In genomic region chr9:22143108-22144037, GRCm38 (mm10) we compare ENCODE assay signal across 8 mouse cellular contexts. TPM values are rescaled to one million over a fixed set of nuclear protein-coding genes. Genes with fewer than 3 reads are reported as not detected.
DNase-seq lines count a peak whose midpoint lies in the region; ATAC-seq and TF ChIP-seq lines count a peak whose summit lies in the region.

No protein-coding gene starts in this region.

- TF ChIP-seq RAD21 in CH12.LX (IDR thresholded peaks at IDR 0.05; ENCODE audit: low read depth, low read length) = peak; percentile 95

- dilution Hi-C loops in CH12.LX (cut with MboI; ENCODE audit: extremely low pct_ligation_motif_present, extremely low pct_unique_long_range_greater_than_20kb, low sequenced_read_pairs) = no loop called here

- H3K36me3 ChIP-seq in CH12.LX (replicated peaks in 1 of 2; ENCODE audit: control insufficient read depth in 1 of 2, insufficient read depth in 1 of 2, low read length in 1 of 2) = no peaks in the 10 kb centered on the region
- H3K36me3 ChIP-seq in lung, embryonic 14.5 days (ENCODE audit: insufficient read depth) = no peaks in the 10 kb centered on the region

- peak; percentile 81 for ATAC-seq in erythroid progenitor cell, adult 5-6 weeks (replicated peaks; ENCODE audit: low FRiP score, poor library complexity, severe bottlenecking)
- ATAC-seq in lung, embryonic 14.5 days (ENCODE audit: insufficient read depth) = peak; percentile 58; the same call in 1 of the 2 replicates

- no peaks in the 10 kb centered on the region for H3K79me2 ChIP-seq in CH12.LX (replicated peaks; ENCODE audit: control insufficient read depth, extremely low read depth, insufficient read depth, poor library complexity, severe bottlenecking)

- no peak for TF ChIP-seq POLR2A in CH12.LX (IDR thresholded peaks at IDR 0.05; ENCODE audit: low read depth, low read length)

- peaks cover 6 to 15% of the 10 kb centered on the region in 2 experiments; a peak in 3 of 4 replicates for H3K4me1 ChIP-seq in CH12.LX (ENCODE audit: control insufficient read depth in 1 of 2, insufficient read depth in 2 of 2)
- H3K4me1 ChIP-seq in lung, embryonic 14.5 days (ENCODE audit: insufficient read depth) = no peaks in the 10 kb centered on the region

- DNase-seq in CH12.LX (ENCODE audit: extremely low read depth) = peak; percentile 88
- peak; percentile 92 for DNase-seq in brain, adult 2 months (ENCODE audit: low read depth, low spot score)
- peak; percentile 92 for DNase-seq in heart, postnatal 4 days
- peak; percentile 84 to 94 for DNase-seq in layer of hippocampus, adult 2 months (ENCODE audit: low spot score in 2 of 2)
- DNase-seq in lung, embryonic 14.5 days = peak; percentile 95
- peak; percentile 64 for DNase-seq in ovary, adult 18-20 months (ENCODE audit: low spot score)
- DNase-seq in thymus, adult 18-20 months = peak; percentile 70 to 76

- H3K4me2 ChIP-seq in CH12.LX (ENCODE audit: insufficient read depth, low read depth, poor library complexity, severe bottlenecking) = peak overlapping the region; percentile 93
- H3K4me2 ChIP-seq in lung, embryonic 14.5 days = no peak overlapping the region

- H3K4me3 ChIP-seq in CH12.LX (replicated peaks in 1 of 3; ENCODE audit: low read depth in 2 of 3, low read length in 2 of 3, poor library complexity in 1 of 3) = no peak overlapping the region
- no peak overlapping the region for H3K4me3 ChIP-seq in layer of hippocampus, adult 2 months
- H3K4me3 ChIP-seq in lung, embryonic 14.5 days (ENCODE audit: low read depth, low read length) = no peak overlapping the region

- H3K27me3 ChIP-seq in CH12.LX (replicated peaks) = no peaks in the 10 kb centered on the region
- no peaks in the 10 kb centered on the region for H3K27me3 ChIP-seq in lung, embryonic 14.5 days (ENCODE audit: insufficient read depth, low read length)

- 55% methylated on average over 17 of the region's 17 CpGs for WGBS in lung, embryonic 14.5 days

- no peak overlapping the region for H3K27ac ChIP-seq in CH12.LX (ENCODE audit: insufficient read depth, low read depth)
- no peak overlapping the region for H3K27ac ChIP-seq in layer of hippocampus, adult 2 months
- no peak overlapping the region for H3K27ac ChIP-seq in lung, embryonic 14.5 days (ENCODE audit: low read depth)

- TF ChIP-seq CTCF in CH12.LX (conservative IDR thresholded peaks at IDR 0.05 in 1 of 2, IDR thresholded peaks at IDR 0.05 in 1 of 2; ENCODE audit: low read depth in 2 of 2, low read length in 2 of 2) = peak; percentile 81 to 97
- peak; percentile 98 for TF ChIP-seq CTCF in layer of hippocampus, adult 2 months (conservative IDR thresholded peaks at IDR 0.05)
- peak; percentile 94 for TF ChIP-seq CTCF in lung, embryonic 14.5 days (IDR thresholded peaks at IDR 0.05; ENCODE audit: low read depth)

- in situ Hi-C loops in CH12.LX (cut with MboI; ENCODE audit: low pct_ligation_motif_present, low pct_unique_long_range_greater_than_20kb, low sequenced_read_pairs) = no loop called here

- H3K9me3 ChIP-seq in CH12.LX (replicated peaks; ENCODE audit: low read length) = peaks cover 15% of the 10 kb centered on the region
- no peaks in the 10 kb centered on the region; the same call in 1 of the 2 replicates for H3K9me3 ChIP-seq in lung, embryonic 14.5 days (ENCODE audit: low read depth, low read length)

- no peak overlapping the region for H3K9ac ChIP-seq in CH12.LX (ENCODE audit: insufficient read depth, low read depth)
- H3K9ac ChIP-seq in lung, embryonic 14.5 days = no peak overlapping the region

- no peak for TF ChIP-seq EP300 in CH12.LX (IDR thresholded peaks at IDR 0.05; ENCODE audit: low read length)

TF ChIP-seq in CH12.LX, 34 proteins besides CTCF, POLR2A, EP300 and RAD21:
- TF ChIP-seq ZC3H11A (IDR thresholded peaks at IDR 0.05; ENCODE audit: low read depth, low read length) = peak; percentile 68; the same call in 1 of the 2 replicates
- TF ChIP-seq USF2 (conservative IDR thresholded peaks at IDR 0.05; ENCODE audit: low read depth, low read length) = no peak
- no peak for TF ChIP-seq ZKSCAN1 (IDR thresholded peaks at IDR 0.05; ENCODE audit: borderline replicate concordance, low read depth, low read length)
- TF ChIP-seq IRF4 (IDR thresholded peaks at IDR 0.05; ENCODE audit: low read depth, low read length) = peak; percentile 17; the same call in 1 of the 2 replicates
- TF ChIP-seq SMC3 (IDR thresholded peaks at IDR 0.05; ENCODE audit: low read depth, low read length) = peak; percentile 94
- 0 out of 2 replicates have a peak, but pooled peaks have one; percentile 53 for TF ChIP-seq MYC (IDR thresholded peaks at IDR 0.05; ENCODE audit: low read depth, low read length)

RNA-seq across cellular contexts. Expression of gene Acp5, which starts 7.9 kb away (rescaled TPM):
- 0.29 and 0.34 TPM in 2 replicates for total RNA-seq in CH12.LX (2012; rRNA removed)
- total RNA-seq in CH12.LX (2014; rRNA removed) = not detected in 2 replicates
- polyA plus RNA-seq in CH12.LX (2012; ENCODE audit: insufficient read length, low read depth) = 0.30 TPM in 1 of 2 replicates, not detected in the other
- 98.5 and 142 TPM in 2 replicates for total RNA-seq in erythroid progenitor cell, adult 5-6 weeks (2015; ENCODE audit: low replicate concordance)
- 95.8 and 125 TPM in 2 replicates for total RNA-seq in erythroid progenitor cell, adult 5-6 weeks (2017; ENCODE audit: low replicate concordance)
- 1 to 10 TPM in 1 of 2 experiments, under 1 TPM in 1; 0.71 to 1.6 TPM for total RNA-seq in heart, postnatal 4 days (2021)
- under 1 TPM; 0.27 to 0.69 TPM for total RNA-seq in layer of hippocampus, adult 2 months (2021)
- 3.6 and 4.2 TPM in 2 replicates for polyA plus RNA-seq in lung, embryonic 14.5 days (2014; fragmentation: Nextera tagmentation; extraction: Ambion mirVana)

RNA-seq across cellular contexts. Expression of gene Pigyl, which starts 13.3 kb away (rescaled TPM):
- total RNA-seq in CH12.LX (2012; rRNA removed) = 22.4 and 24.9 TPM in 2 replicates
- total RNA-seq in CH12.LX (2014; rRNA removed) = 4.3 and 5.0 TPM in 2 replicates
- polyA plus RNA-seq in CH12.LX (2012; ENCODE audit: insufficient read length, low read depth) = 17.7 and 22.8 TPM in 2 replicates
- total RNA-seq in erythroid progenitor cell, adult 5-6 weeks (2015; ENCODE audit: low replicate concordance) = 2.9 and 29.9 TPM in 2 replicates
- total RNA-seq in erythroid progenitor cell, adult 5-6 weeks (2017; ENCODE audit: low replicate concordance) = 6.8 and 29.6 TPM in 2 replicates
- 10 to 100 TPM; 31.0 to 31.9 TPM for total RNA-seq in heart, postnatal 4 days (2021)
- total RNA-seq in layer of hippocampus, adult 2 months (2021) = 10 to 100 TPM; 49.0 to 50.5 TPM
- 70.8 and 73.8 TPM in 2 replicates for polyA plus RNA-seq in lung, embryonic 14.5 days (2014; fragmentation: Nextera tagmentation; extraction: Ambion mirVana)

RNA-seq across cellular contexts. Expression of gene Elof1, which starts 26.4 kb away (rescaled TPM):
- total RNA-seq in CH12.LX (2012; rRNA removed) (111 and 148 TPM in 2 replicates), CH12.LX (2014; rRNA removed) (120 and 142 TPM in 2 replicates)
- polyA plus RNA-seq in CH12.LX (2012; ENCODE audit: insufficient read length, low read depth) = 96.9 and 107 TPM in 2 replicates
- total RNA-seq in erythroid progenitor cell, adult 5-6 weeks (2015; ENCODE audit: low replicate concordance) = 70.8 and 101 TPM in 2 replicates
- total RNA-seq in erythroid progenitor cell, adult 5-6 weeks (2017; ENCODE audit: low replicate concordance) = 21.3 and 26.2 TPM in 2 replicates
- 10 to 100 TPM; 60.1 to 63.4 TPM for total RNA-seq in heart, postnatal 4 days (2021)
- total RNA-seq in layer of hippocampus, adult 2 months (2021) = 10 to 100 TPM; 54.6 to 54.8 TPM
- polyA plus RNA-seq in lung, embryonic 14.5 days (2014; fragmentation: Nextera tagmentation; extraction: Ambion mirVana) = 196 and 212 TPM in 2 replicates

RNA-seq across cellular contexts. Expression of gene Cnn1, which starts 44.4 kb away (rescaled TPM):
- not detected in 2 replicates for total RNA-seq in CH12.LX (2012; rRNA removed)
- total RNA-seq in CH12.LX (2014; rRNA removed) = not detected in 2 replicates
- polyA plus RNA-seq in CH12.LX (2012; ENCODE audit: insufficient read length, low read depth) = not detected in 2 replicates
- not detected in 2 replicates for total RNA-seq in erythroid progenitor cell, adult 5-6 weeks (2015; ENCODE audit: low replicate concordance)
- not detected in 2 replicates for total RNA-seq in erythroid progenitor cell, adult 5-6 weeks (2017; ENCODE audit: low replicate concordance)
- total RNA-seq in heart, postnatal 4 days (2021) = 10 to 100 TPM; 38.1 to 39.3 TPM
- 1 to 10 TPM in 1 of 2 experiments, under 1 TPM in 1; 0.44 to 1.4 TPM for total RNA-seq in layer of hippocampus, adult 2 months (2021)
- polyA plus RNA-seq in lung, embryonic 14.5 days (2014; fragmentation: Nextera tagmentation; extraction: Ambion mirVana) = 69.1 and 71.2 TPM in 2 replicates

RNA-seq across cellular contexts. Expression of gene Zfp872, which starts 44.5 kb away (rescaled TPM):
- total RNA-seq in CH12.LX (2012; rRNA removed) (not detected in 2 replicates), CH12.LX (2014; rRNA removed) (not detected in 2 replicates)
- polyA plus RNA-seq in CH12.LX (2012; ENCODE audit: insufficient read length, low read depth) = not detected in 2 replicates
- total RNA-seq in erythroid progenitor cell, adult 5-6 weeks (2015; ENCODE audit: low replicate concordance) = not detected in 2 replicates
- total RNA-seq in erythroid progenitor cell, adult 5-6 weeks (2017; ENCODE audit: low replicate concordance) = not detected in 2 replicates
- total RNA-seq in heart, postnatal 4 days (2021) = under 1 TPM; 0.14 to 0.18 TPM
- under 1 TPM in 1 of 2 experiments, not detected in 1; 0.42 TPM for total RNA-seq in layer of hippocampus, adult 2 months (2021)
- 0.53 and 0.68 TPM in 2 replicates for polyA plus RNA-seq in lung, embryonic 14.5 days (2014; fragmentation: Nextera tagmentation; extraction: Ambion mirVana)

Comparison
In these comparisons a context has a peak if more than half of its experiments do, and no peak if none do; other contexts are left out.
1. RNA of gene Acp5, which starts 7.9 kb away (total RNA-seq): 95.8 to 142 TPM in erythroid progenitor cell, adult 5-6 weeks; 0.71 to 1.6 TPM in heart, postnatal 4 days, 0.27 to 0.69 TPM in layer of hippocampus, adult 2 months and 0.29 to 0.34 TPM in CH12.LX; every median in the first group is over 10 times any median in the second.
2. Peak in every context shown above with its lines, with median percentiles within 50 percentile points of each other: DNase-seq and CTCF ChIP-seq.